Mouse (Mus musculus): ENCODE measurements around the gene Lrrc72. TPM values are rescaled to one million over a fixed set of nuclear protein-coding genes. Genes with fewer than 3 reads are reported as not detected.
"Not testable (repeated sequence)": the region's sequence is repeated elsewhere in the genome, so short reads cannot be mapped to it uniquely, and the experiment has no call there.

Gene Lrrc72
- polyA plus RNA-seq, 1 experiment from 2014 or later: not detected

DNA sequence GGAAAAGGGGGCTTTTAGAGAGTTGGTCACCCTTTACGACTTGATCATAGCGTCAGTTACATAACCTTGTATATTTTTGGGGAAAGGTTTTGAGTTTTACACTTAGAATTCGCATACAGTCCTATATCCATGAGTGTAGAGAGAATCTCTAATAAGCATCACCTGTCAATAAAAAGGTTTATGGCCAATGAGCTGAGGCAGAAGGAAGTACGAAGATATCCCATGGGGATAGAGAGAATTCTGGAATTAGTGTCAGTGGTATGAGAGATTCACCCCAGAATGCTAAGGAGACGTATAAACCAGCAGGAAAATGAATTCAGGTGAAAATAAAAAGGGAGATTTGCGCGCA lies 45.4 kb downstream of the Lrrc72 start:
- no peak for ATAC-seq (replicated peaks; ENCODE audit: insufficient number of reproducible peaks, low FRiP score, low TSS enrichment)

GRCm38 (mm10) chr12:36207072-36207799 lies 46.0 kb downstream of the Lrrc72 start:
- Histone ChIP-seq H3K4me3 (ENCODE audit: low read depth, low read length) (no peak overlapping the region), H3K4me1 (ENCODE audit: control insufficient read depth, insufficient read depth, low read length) (no peaks in the 10 kb centered on the region), H3K27me3 (ENCODE audit: control insufficient read depth, insufficient read depth, low read length) (no peaks in the 10 kb centered on the region), H3K9me3 (replicated peaks; ENCODE audit: control insufficient read depth, low read length) (no peaks in the 10 kb centered on the region), H3K9ac (ENCODE audit: low read depth, low read length) (no peak overlapping the region), H3K27ac (ENCODE audit: low read depth, low read length) (no peak overlapping the region), H3K4me2 (peak overlapping the region; percentile 28; the same call in 1 of the 2 replicates), H3K36me3 (ENCODE audit: control insufficient read depth, insufficient read depth, low read length) (no peaks in the 10 kb centered on the region)
- ATAC-seq (replicated peaks; ENCODE audit: insufficient number of reproducible peaks, low FRiP score, low TSS enrichment): no peak
- WGBS (ENCODE audit: insufficient replicate concordance): 58% methylated on average over 9 of the region's 9 CpGs

More for the DNA sequence above, 45.4 kb downstream of the Lrrc72 start:
- Histone ChIP-seq H3K4me2 (peak overlapping the region; percentile 28; the same call in 1 of the 2 replicates), H3K27ac (ENCODE audit: low read depth, low read length) (no peak overlapping the region), H3K9me3 (replicated peaks; ENCODE audit: control insufficient read depth, low read length) (no peaks in the 10 kb centered on the region), H3K27me3 (ENCODE audit: control insufficient read depth, insufficient read depth, low read length) (no peaks in the 10 kb centered on the region), H3K4me3 (ENCODE audit: low read depth, low read length) (no peak overlapping the region), H3K9ac (ENCODE audit: low read depth, low read length) (no peak overlapping the region), H3K4me1 (ENCODE audit: control insufficient read depth, insufficient read depth, low read length) (no peaks in the 10 kb centered on the region), H3K36me3 (ENCODE audit: control insufficient read depth, insufficient read depth, low read length) (no peaks in the 10 kb centered on the region)
- 76% methylated on average over 7 of the region's 7 CpGs for WGBS (ENCODE audit: insufficient replicate concordance)

GRCm38 (mm10) chr12:36205579-36206119 lies 47.5 kb downstream of the Lrrc72 start:
- not testable (repeated sequence) for H3K4me3 ChIP-seq (ENCODE audit: low read depth, low read length); H3K27ac ChIP-seq (ENCODE audit: low read depth, low read length); H3K9me3 ChIP-seq (replicated peaks; ENCODE audit: control insufficient read depth, low read length); H3K36me3 ChIP-seq (ENCODE audit: control insufficient read depth, insufficient read depth, low read length); H3K4me1 ChIP-seq (ENCODE audit: control insufficient read depth, insufficient read depth, low read length); H3K4me2 ChIP-seq; ATAC-seq (replicated peaks; ENCODE audit: insufficient number of reproducible peaks, low FRiP score, low TSS enrichment); H3K27me3 ChIP-seq (ENCODE audit: control insufficient read depth, insufficient read depth, low read length); H3K9ac ChIP-seq (ENCODE audit: low read depth, low read length)
- 54% methylated on average over 5 of the region's 5 CpGs for WGBS (ENCODE audit: insufficient replicate concordance)

GRCm38 (mm10) chr12:36194976-36195375 lies 58.2 kb downstream of the Lrrc72 start:
- WGBS (ENCODE audit: insufficient replicate concordance): 86% methylated on average over 7 of the region's 7 CpGs

GRCm38 (mm10) chr12:36190343-36190742 lies 62.9 kb downstream of the Lrrc72 start:
- no peak overlapping the region for H3K27ac ChIP-seq (ENCODE audit: low read depth, low read length)
- no peak overlapping the region for H3K9ac ChIP-seq (ENCODE audit: low read depth, low read length)
- H3K36me3 ChIP-seq (ENCODE audit: control insufficient read depth, insufficient read depth, low read length): peaks cover 35% of the 10 kb centered on the region
- no peaks in the 10 kb centered on the region for H3K9me3 ChIP-seq (replicated peaks; ENCODE audit: control insufficient read depth, low read length)
- H3K4me1 ChIP-seq (ENCODE audit: control insufficient read depth, insufficient read depth, low read length): no peaks in the 10 kb centered on the region
- H3K4me3 ChIP-seq (ENCODE audit: low read depth, low read length): no peak overlapping the region
- no peak for ATAC-seq (replicated peaks; ENCODE audit: insufficient number of reproducible peaks, low FRiP score, low TSS enrichment)
- H3K4me2 ChIP-seq: no peak overlapping the region
- WGBS (ENCODE audit: insufficient replicate concordance): 92% methylated on average over 5 of the region's 5 CpGs
- H3K27me3 ChIP-seq (ENCODE audit: control insufficient read depth, insufficient read depth, low read length): no peaks in the 10 kb centered on the region

More at GRCm38 (mm10) chr12:36194976-36195375, 58.2 kb downstream of the Lrrc72 start:
- Histone ChIP-seq H3K4me3 (ENCODE audit: low read depth, low read length) (no peak overlapping the region), H3K9me3 (replicated peaks; ENCODE audit: control insufficient read depth, low read length) (peaks cover 6% of the 10 kb centered on the region), H3K27ac (ENCODE audit: low read depth, low read length) (no peak overlapping the region), H3K4me2 (no peak overlapping the region), H3K9ac (ENCODE audit: low read depth, low read length) (no peak overlapping the region), H3K36me3 (ENCODE audit: control insufficient read depth, insufficient read depth, low read length) (peaks cover 34% of the 10 kb centered on the region), H3K4me1 (ENCODE audit: control insufficient read depth, insufficient read depth, low read length) (no peaks in the 10 kb centered on the region), H3K27me3 (ENCODE audit: control insufficient read depth, insufficient read depth, low read length) (no peaks in the 10 kb centered on the region)
- ATAC-seq (replicated peaks; ENCODE audit: insufficient number of reproducible peaks, low FRiP score, low TSS enrichment): no peak

DNA sequence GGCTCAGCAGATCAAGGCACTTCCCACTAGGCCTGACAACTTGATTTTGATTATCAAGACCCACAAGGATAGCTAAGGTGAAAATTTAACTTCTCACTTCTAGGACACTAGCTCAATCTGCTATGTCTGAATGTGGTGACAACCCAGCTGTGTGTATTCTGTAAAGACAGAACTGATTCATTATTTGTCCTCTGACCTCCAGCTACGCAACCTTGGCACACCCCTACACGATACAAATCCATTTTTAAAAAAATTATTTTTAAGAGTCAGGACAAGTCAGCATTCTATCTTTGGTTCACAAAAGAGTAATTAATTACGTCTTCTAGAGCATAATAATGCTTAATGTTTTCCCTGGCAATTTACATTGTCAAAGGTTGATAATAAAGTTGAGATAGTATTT lies 63.6 kb downstream of the Lrrc72 start:
- Histone ChIP-seq H3K9ac (ENCODE audit: low read depth, low read length) (no peak overlapping the region), H3K4me3 (ENCODE audit: low read depth, low read length) (no peak overlapping the region), H3K4me2 (no peak overlapping the region), H3K9me3 (replicated peaks; ENCODE audit: control insufficient read depth, low read length) (no peaks in the 10 kb centered on the region), H3K36me3 (ENCODE audit: control insufficient read depth, insufficient read depth, low read length) (peaks cover 30% of the 10 kb centered on the region), H3K27ac (ENCODE audit: low read depth, low read length) (no peak overlapping the region), H3K4me1 (ENCODE audit: control insufficient read depth, insufficient read depth, low read length) (no peaks in the 10 kb centered on the region), H3K27me3 (ENCODE audit: control insufficient read depth, insufficient read depth, low read length) (no peaks in the 10 kb centered on the region)
- 92% methylated on average over 3 of the region's 3 CpGs for whole genome bisulfite sequencing (ENCODE audit: insufficient replicate concordance)
- no peak for ATAC-seq (replicated peaks; ENCODE audit: insufficient number of reproducible peaks, low FRiP score, low TSS enrichment)

DNA sequence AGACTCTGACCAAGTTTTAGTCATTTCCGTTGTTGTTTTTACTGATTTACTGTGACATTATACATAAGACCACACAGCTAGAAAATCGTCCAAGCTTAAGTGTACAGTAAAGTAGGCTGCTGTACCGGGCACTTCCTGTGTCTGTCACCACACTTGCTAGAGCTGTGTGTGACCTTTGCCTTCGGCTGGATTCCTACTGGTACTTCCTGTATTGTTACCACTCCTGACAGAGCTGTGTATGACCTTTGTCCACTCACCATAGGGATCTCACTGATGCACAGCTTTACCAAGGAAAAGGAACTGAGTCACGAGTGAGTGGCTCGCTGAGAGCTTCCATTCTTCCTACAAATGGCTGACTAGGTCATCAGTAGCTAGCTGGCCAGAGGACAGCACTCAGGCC lies 66.1 kb downstream of the Lrrc72 start:
- Histone ChIP-seq H3K9me3 (replicated peaks; ENCODE audit: control insufficient read depth, low read length) (no peaks in the 10 kb centered on the region), H3K27me3 (ENCODE audit: control insufficient read depth, insufficient read depth, low read length) (no peaks in the 10 kb centered on the region), H3K27ac (ENCODE audit: low read depth, low read length) (no peak overlapping the region), H3K4me1 (ENCODE audit: control insufficient read depth, insufficient read depth, low read length) (no peaks in the 10 kb centered on the region), H3K36me3 (ENCODE audit: control insufficient read depth, insufficient read depth, low read length) (peaks cover 28% of the 10 kb centered on the region), H3K9ac (ENCODE audit: low read depth, low read length) (no peak overlapping the region), H3K4me2 (no peak overlapping the region), H3K4me3 (ENCODE audit: low read depth, low read length) (no peak overlapping the region)
- WGBS (ENCODE audit: insufficient replicate concordance): 68% methylated on average over 6 of the region's 6 CpGs
- no peak for ATAC-seq (replicated peaks; ENCODE audit: insufficient number of reproducible peaks, low FRiP score, low TSS enrichment)

- WGBS (ENCODE audit: insufficient replicate concordance): 56% methylated on average over 6 of the region's 6 CpGs
Measured at GRCm38 (mm10) chr12:36182570-36182969, 70.6 kb downstream of the Lrrc72 start.

GRCm38 (mm10) chr12:36177227-36177626 lies 76.0 kb downstream of the Lrrc72 start:
- H3K27me3 ChIP-seq (ENCODE audit: control insufficient read depth, insufficient read depth, low read length): no peaks in the 10 kb centered on the region
- H3K4me1 ChIP-seq (ENCODE audit: control insufficient read depth, insufficient read depth, low read length): no peaks in the 10 kb centered on the region
- 94% methylated on average over 5 of the region's 5 CpGs for WGBS (ENCODE audit: insufficient replicate concordance)
- peaks cover 7% of the 10 kb centered on the region for H3K36me3 ChIP-seq (ENCODE audit: control insufficient read depth, insufficient read depth, low read length)
- no peaks in the 10 kb centered on the region for H3K9me3 ChIP-seq (replicated peaks; ENCODE audit: control insufficient read depth, low read length)
- no peak overlapping the region for H3K4me3 ChIP-seq (ENCODE audit: low read depth, low read length)
- no peak overlapping the region for H3K9ac ChIP-seq (ENCODE audit: low read depth, low read length)
- H3K4me2 ChIP-seq: no peak overlapping the region
- no peak overlapping the region for H3K27ac ChIP-seq (ENCODE audit: low read depth, low read length)
- ATAC-seq (replicated peaks; ENCODE audit: insufficient number of reproducible peaks, low FRiP score, low TSS enrichment): no peak

More at GRCm38 (mm10) chr12:36182570-36182969, 70.6 kb downstream of the Lrrc72 start:
- peak; percentile 55; the same call in 1 of the 2 replicates for ATAC-seq (replicated peaks; ENCODE audit: insufficient number of reproducible peaks, low FRiP score, low TSS enrichment)
- Histone ChIP-seq H3K4me3 (ENCODE audit: low read depth, low read length) (no peak overlapping the region), H3K9me3 (replicated peaks; ENCODE audit: control insufficient read depth, low read length) (no peaks in the 10 kb centered on the region), H3K36me3 (ENCODE audit: control insufficient read depth, insufficient read depth, low read length) (peaks cover 10% of the 10 kb centered on the region), H3K4me1 (ENCODE audit: control insufficient read depth, insufficient read depth, low read length) (no peaks in the 10 kb centered on the region), H3K4me2 (no peak overlapping the region), H3K27me3 (ENCODE audit: control insufficient read depth, insufficient read depth, low read length) (no peaks in the 10 kb centered on the region), H3K9ac (ENCODE audit: low read depth, low read length) (no peak overlapping the region), H3K27ac (ENCODE audit: low read depth, low read length) (0 out of 2 replicates have a peak overlapping the region, but pooled peaks have one; percentile 54)
